Mouse (Mus musculus) spleen, adult 2 months (tissue): ENCODE measurements around the gene Htr6. TPM values are rescaled to one million over a fixed set of nuclear protein-coding genes. Genes with fewer than 3 reads are reported as not detected.
A peak's percentile ranks its signal among the peaks of the same experiment; 100 is the strongest.

Experiments
- DNase-seq, 2 experiments: peaks; one replicate each; pipeline versions ENCODE4 v3.0.0 to v3.0.0-alpha.2; 2012 to 2021; ENCODE audit warnings: low spot score in 2 of 2, low read depth in 1 of 2
- H3K27ac ChIP-seq: fragments of 200-500 bp; 2 replicates; pipeline ENCODE4 v1.5.1; 2012; ENCODE audit warnings: low read length, inconsistent platforms; ENCODE audit not compliant: insufficient read depth
- H3K27me3 ChIP-seq: fragments of 200-500 bp; 2 replicates; pipeline ENCODE4 v1.6.1; 2012; ENCODE audit warnings: mild to moderate bottlenecking, moderate library complexity, low read length, inconsistent platforms; ENCODE audit not compliant: control insufficient read depth, insufficient read depth
- H3K36me3 ChIP-seq: fragments of 200-500 bp; 2 replicates; pipeline ENCODE4 v1.6.1; 2012; ENCODE audit warnings: mild to moderate bottlenecking, low read length, inconsistent platforms; ENCODE audit not compliant: control insufficient read depth, insufficient read depth
- H3K4me1 ChIP-seq: fragments of 200-500 bp; 2 replicates; pipeline ENCODE4 v1.6.1; 2011; ENCODE audit warnings: inconsistent platforms; ENCODE audit not compliant: control insufficient read depth, insufficient read depth, insufficient read length
- H3K4me3 ChIP-seq: fragments of 200-500 bp; 2 replicates; pipeline ENCODE4 v1.5.1; 2011; ENCODE audit warnings: mild to moderate bottlenecking, inconsistent platforms; ENCODE audit not compliant: insufficient read depth, insufficient read length; ENCODE audit errors: extremely low read depth
- CTCF ChIP-seq: fragments of 200-500 bp; IDR thresholded peaks from 2 replicates; pipeline ENCODE4 v1.5.1; 2011; ENCODE audit warnings: mild to moderate bottlenecking, inconsistent platforms; ENCODE audit not compliant: insufficient read depth, insufficient read length, insufficient replicate concordance; ENCODE audit errors: extremely low read depth
- POLR2A ChIP-seq: fragments of 200-500 bp; IDR thresholded peaks from 2 replicates; pipeline ENCODE4 v1.6.1; 2011; ENCODE audit warnings: low read depth, low read length, inconsistent platforms
- WGBS: fragments of 180-500 bp; shearing (Covaris S2); methylation state at CpG from one replicate; pipeline ENCODE4 v1.1.7; 2018; 5-methylcytosine and 5-hydroxymethylcytosine counted together
- polyA plus RNA-seq: library from polyadenylated mRNA; depleted of rRNA; stranded (reverse); fragments of >200 nt; gene quantifications from 2 replicates; pipeline ENCODE4 v1.2.3, GENCODE M21; 2012

Gene Htr6
- polyA plus RNA-seq, 1 experiment = not detected

GRCm38 (mm10) chr4:139095406-139095805 lies 20.0 kb upstream of the Htr6 start:
- Histone ChIP-seq H3K4me1 (no peaks in the 10 kb centered on the region; the same call in 1 of the 2 replicates), H3K27me3 (peaks cover 16% of the 10 kb centered on the region), H3K36me3 (no peaks in the 10 kb centered on the region), H3K4me3 (no peak overlapping the region), H3K27ac (no peak overlapping the region)
- TF ChIP-seq CTCF (no peak), POLR2A (no peak)
- DNase-seq = no peak
- 73% methylated on average over 1 of the region's 1 CpGs for WGBS

GRCm38 (mm10) chr4:139093196-139093530 lies 17.8 kb upstream of the Htr6 start:
- H3K27me3 ChIP-seq = peaks cover 16% of the 10 kb centered on the region
- no peak for TF ChIP-seq CTCF
- TF ChIP-seq POLR2A = no peak
- 65% methylated on average over 13 of the region's 13 CpGs for WGBS
- no peak for DNase-seq
- H3K27ac ChIP-seq = no peak overlapping the region
- no peak overlapping the region for H3K4me3 ChIP-seq
- no peaks in the 10 kb centered on the region; the same call in 1 of the 2 replicates for H3K4me1 ChIP-seq
- no peaks in the 10 kb centered on the region for H3K36me3 ChIP-seq

- 4% methylated on average over 99 of the region's 105 CpGs for WGBS
- no peak within 1 kb of the TSS for H3K27ac ChIP-seq
Measured at GRCm38 (mm10) chr4:139092356-139093195, 17.2 kb upstream of the Htr6 start, which contains the start of gene Nbl1. Gene Nbl1, minus strand, starts transcription at chr4:139092993.

GRCm38 (mm10) chr4:139091478-139092355 lies 16.3 kb upstream of the Htr6 start:
- H3K27ac ChIP-seq = no peak overlapping the region
- TF ChIP-seq CTCF (no peak), POLR2A (no peak)
- peaks cover 16% of the 10 kb centered on the region for H3K27me3 ChIP-seq
- H3K4me3 ChIP-seq = peak overlapping the region; percentile 46; the same call in 1 of the 2 replicates
- no peaks in the 10 kb centered on the region; the same call in 1 of the 2 replicates for H3K4me1 ChIP-seq
- 11% methylated on average over 28 of the region's 28 CpGs for WGBS
- H3K36me3 ChIP-seq = no peaks in the 10 kb centered on the region
- no peak for DNase-seq

More at GRCm38 (mm10) chr4:139092356-139093195, 17.2 kb upstream of the Htr6 start, which contains the start of gene Nbl1:
- no peak for TF ChIP-seq CTCF
- TF ChIP-seq POLR2A = no peak
- DNase-seq = no peak
- Histone ChIP-seq H3K36me3 (no peaks in the 10 kb centered on the region), H3K4me1 (no peaks in the 10 kb centered on the region; the same call in 1 of the 2 replicates), H3K27me3 (peaks cover 16% of the 10 kb centered on the region), H3K4me3 (peak within 1 kb of the TSS; percentile 46)

GRCm38 (mm10) chr4:139091066-139091465 lies 15.7 kb upstream of the Htr6 start:
- H3K4me3 ChIP-seq = no peak overlapping the region
- TF ChIP-seq CTCF (no peak), POLR2A (no peak)
- DNase-seq = no peak
- H3K27ac ChIP-seq = no peak overlapping the region
- WGBS = 57% methylated on average over 7 of the region's 7 CpGs
- no peaks in the 10 kb centered on the region for H3K36me3 ChIP-seq
- H3K4me1 ChIP-seq = no peaks in the 10 kb centered on the region; the same call in 1 of the 2 replicates
- peaks cover 16% of the 10 kb centered on the region for H3K27me3 ChIP-seq

- WGBS = 75% methylated on average over 15 of the region's 15 CpGs
- Histone ChIP-seq H3K4me1 (no peaks in the 10 kb centered on the region; the same call in 1 of the 2 replicates), H3K4me3 (no peak overlapping the region), H3K27ac (no peak overlapping the region), H3K36me3 (no peaks in the 10 kb centered on the region), H3K27me3 (peaks cover 16% of the 10 kb centered on the region)
- DNase-seq = no peak
- no peak for TF ChIP-seq CTCF
- TF ChIP-seq POLR2A = no peak
Measured at GRCm38 (mm10) chr4:139090303-139090940, 15.1 kb upstream of the Htr6 start.
